Mouse (Mus musculus) liver, postnatal 0 days (tissue): Measurements from ENCODE around the gene Olfr1009. TPM values are rescaled to one million over a fixed set of nuclear protein-coding genes. Genes with fewer than 3 reads are reported as not detected.

Experiments used
- ATAC-seq: fragments of 200-750 bp; cut with Nextera tagmentation; 2 replicates; pipeline ENCODE4 v1.8.0; 2017; ENCODE audit warnings: mild to moderate bottlenecking, moderate library complexity
- DNase-seq: peaks from one replicate; pipeline ENCODE4 v3.0.0-alpha.2; 2016
- H3K27ac ChIP-seq: fragments of 300-500 bp; sonication (generic); 2 replicates; pipeline ENCODE4 v1.5.1; 2014; ENCODE audit warnings: antibody characterized with exemption, moderate library complexity, mild to moderate bottlenecking, low read depth
- H3K27me3 ChIP-seq: fragments of 300-500 bp; sonication (generic); 2 replicates; pipeline ENCODE4 v1.6.1; 2014; ENCODE audit warnings: low read length, control low read depth, mixed read lengths; ENCODE audit not compliant: insufficient read depth
- H3K36me3 ChIP-seq: fragments of 300-500 bp; sonication (generic); replicated peaks from 2 replicates; pipeline ENCODE4 v1.6.1; 2014; ENCODE audit warnings: mild to moderate bottlenecking, control low read depth, low read length, moderate library complexity, mixed read lengths; ENCODE audit not compliant: insufficient read depth
- H3K4me1 ChIP-seq: fragments of 300-500 bp; sonication (generic); 2 replicates; pipeline ENCODE4 v1.6.1; 2014; ENCODE audit warnings: antibody characterized with exemption, mild to moderate bottlenecking, control low read depth; ENCODE audit not compliant: insufficient read depth
- H3K4me2 ChIP-seq: fragments of 300-500 bp; sonication (generic); 2 replicates; pipeline ENCODE4 v1.6.1; 2014; ENCODE audit warnings: low read depth, mild to moderate bottlenecking, low read length, moderate library complexity, mixed read lengths
- H3K4me3 ChIP-seq: fragments of 300-500 bp; sonication (generic); 2 replicates; pipeline ENCODE4 v1.5.1; 2014; ENCODE audit warnings: low read depth, low read length
- H3K9ac ChIP-seq: fragments of 300-500 bp; sonication (generic); replicated peaks from 2 replicates; pipeline ENCODE4 v1.6.1; 2014; ENCODE audit warnings: mild to moderate bottlenecking, moderate library complexity
- H3K9me3 ChIP-seq: fragments of 300-500 bp; sonication (generic); 2 replicates; pipeline ENCODE4 v1.6.1; 2016; ENCODE audit warnings: mild to moderate bottlenecking, control low read depth, low read length, mixed read lengths
- CTCF ChIP-seq: sonication (generic); IDR thresholded peaks from 2 replicates; pipeline ENCODE4 v1.5.1; 2016; ENCODE audit warnings: antibody characterized with exemption, low read depth
- EP300 ChIP-seq: IDR thresholded peaks from 2 replicates; pipeline ENCODE4 v1.6.1; 2016; ENCODE audit warnings: antibody characterized with exemption, low read depth, mild to moderate bottlenecking
- WGBS: fragments of 180-500 bp; shearing (Covaris S2); extraction: QIAGEN DNeasy Blood & Tissue Kit; methylation state at CpG from one replicate; pipeline ENCODE4 v1.1.7; 2014; ENCODE audit not compliant: insufficient replicate concordance; 5-methylcytosine and 5-hydroxymethylcytosine counted together
- polyA plus RNA-seq: library from polyadenylated mRNA; unstranded; fragments of >200 nt; fragmentation: Nextera tagmentation; extraction: Ambion mirVana; gene quantifications from 2 replicates; pipeline ENCODE4 v1.2.1, GENCODE M21; 2015

Gene Olfr1009
- polyA plus RNA-seq, 1 experiment from 2014 or later, result not detected

- Histone ChIP-seq H3K27ac (no peak within 1 kb of the TSS), H3K4me3 (no peak within 1 kb of the TSS), H3K4me1 (no peaks in the 10 kb centered on the region), H3K9me3 (no peaks in the 10 kb centered on the region), H3K36me3 (no peaks in the 10 kb centered on the region), H3K4me2 (no peak within 1 kb of the TSS), H3K9ac (no peak within 1 kb of the TSS), H3K27me3 (no peaks in the 10 kb centered on the region)
- ATAC-seq (no peak), DNase-seq (no peak)
- 50% methylated on average over 1 of the region's 1 CpGs for WGBS
- no peak for TF ChIP-seq EP300
- no peak for TF ChIP-seq CTCF
These were observed 47.4 kb downstream of the Olfr1009 start, which contains the start of gene Olfr1012 for GRCm38 (mm10) chr2:85762666-85763065. Gene Olfr1012, minus strand, starts transcription at chr2:85762766.

- no peak within 1 kb of the TSS for H3K4me3 ChIP-seq
- no peaks in the 10 kb centered on the region for H3K4me1 ChIP-seq
- no peaks in the 10 kb centered on the region for H3K9me3 ChIP-seq
- no peak within 1 kb of the TSS for H3K4me2 ChIP-seq
- DNase-seq (no peak), ATAC-seq (no peak)
- H3K36me3 ChIP-seq, result no peaks in the 10 kb centered on the region
- no peak within 1 kb of the TSS for H3K27ac ChIP-seq
- no peaks in the 10 kb centered on the region for H3K27me3 ChIP-seq
- TF ChIP-seq CTCF (no peak), EP300 (no peak)
- no peak within 1 kb of the TSS for H3K9ac ChIP-seq
These were observed 51.6 kb downstream of the Olfr1009 start, which contains the start of gene Olfr1013 for GRCm38 (mm10) chr2:85766798-85767197. Gene Olfr1013, plus strand, starts transcription at chr2:85767098.

- no peaks in the 10 kb centered on the region for H3K9me3 ChIP-seq
- ATAC-seq (no peak), DNase-seq (no peak)
- H3K4me2 ChIP-seq, result no peak within 1 kb of the TSS
- no peaks in the 10 kb centered on the region for H3K4me1 ChIP-seq
- TF ChIP-seq CTCF (no peak), EP300 (no peak)
- H3K27me3 ChIP-seq, result no peaks in the 10 kb centered on the region
- H3K27ac ChIP-seq, result no peak within 1 kb of the TSS
- H3K4me3 ChIP-seq, result no peak within 1 kb of the TSS
- no peak within 1 kb of the TSS for H3K9ac ChIP-seq
- H3K36me3 ChIP-seq, result no peaks in the 10 kb centered on the region
These were observed 57.2 kb downstream of the Olfr1009 start, which contains the start of gene Olfr1014 for GRCm38 (mm10) chr2:85772413-85772812. Gene Olfr1014, plus strand, starts transcription at chr2:85772713.

Other genes starting within 250 kb of the Olfr1009 start
- gene 4833423E24Rik, start 196.4 kb upstream of the Olfr1009 start, polyA plus RNA-seq, result not detected in 2 replicates
- gene Olfr996, start 136.2 kb upstream of the Olfr1009 start, polyA plus RNA-seq, result not detected in 2 replicates
- gene Olfr998, start 126.5 kb upstream of the Olfr1009 start, polyA plus RNA-seq, result not detected in 2 replicates
- not detected in 2 replicates for gene Olfr1000, start 103.5 kb upstream of the Olfr1009 start, polyA plus RNA-seq
- gene Olfr1002, start 64.7 kb upstream of the Olfr1009 start, polyA plus RNA-seq, result not detected in 2 replicates
- gene Olfr154, start 51.0 kb upstream of the Olfr1009 start, polyA plus RNA-seq, result not detected in 2 replicates
- not detected in 2 replicates for gene Olfr1006, start 36.7 kb upstream of the Olfr1009 start, polyA plus RNA-seq
- gene Olfr1008, start 26.0 kb upstream of the Olfr1009 start, polyA plus RNA-seq, result not detected in 2 replicates
- not detected in 2 replicates for gene Olfr1012, start 47.3 kb downstream of the Olfr1009 start, polyA plus RNA-seq
- gene Olfr1013, start 51.7 kb downstream of the Olfr1009 start, polyA plus RNA-seq, result not detected in 2 replicates
- gene Olfr1014, start 57.3 kb downstream of the Olfr1009 start, polyA plus RNA-seq, result not detected in 2 replicates
- not detected in 2 replicates for gene Olfr1015, start 66.6 kb downstream of the Olfr1009 start, polyA plus RNA-seq
- gene Olfr1016, start 87.1 kb downstream of the Olfr1009 start, polyA plus RNA-seq, result not detected in 2 replicates
- not detected in 2 replicates for gene Olfr1018, start 103.1 kb downstream of the Olfr1009 start, polyA plus RNA-seq
- not detected in 2 replicates for gene Olfr1019, start 130.1 kb downstream of the Olfr1009 start, polyA plus RNA-seq
- gene Olfr1020, start 131.6 kb downstream of the Olfr1009 start, polyA plus RNA-seq, result not detected in 2 replicates
- gene Olfr1022, start 153.2 kb downstream of the Olfr1009 start, polyA plus RNA-seq, result not detected in 2 replicates
- gene Olfr1023, start 170.2 kb downstream of the Olfr1009 start, polyA plus RNA-seq, result not detected in 2 replicates
- not detected in 2 replicates for gene Olfr1024, start 189.6 kb downstream of the Olfr1009 start, polyA plus RNA-seq
- gene Olfr1025-ps1, start 199.8 kb downstream of the Olfr1009 start, polyA plus RNA-seq, result not detected in 2 replicates
- gene Olfr1026, start 206.1 kb downstream of the Olfr1009 start, polyA plus RNA-seq, result not detected in 2 replicates
- not detected in 2 replicates for gene Olfr1028, start 235.0 kb downstream of the Olfr1009 start, polyA plus RNA-seq